Mouse (Mus musculus) heart, embryonic 16.5 days (tissue): ENCODE measurements around the gene Rasgrp3. TPM values are rescaled to one million over a fixed set of nuclear protein-coding genes. Genes with fewer than 3 reads are reported as not detected.

Source experiments
- ATAC-seq: fragments of 200-750 bp; cut with Nextera tagmentation; replicated peaks from 2 replicates; pipeline ENCODE4 v1.8.0; 2017; ENCODE audit warnings: moderate number of reproducible peaks; ENCODE audit not compliant: insufficient read depth, low FRiP score; ENCODE audit errors: extremely low read depth
- H3K27ac ChIP-seq: fragments of 300-500 bp; sonication (generic); 2 replicates; pipeline ENCODE4 v1.5.1; 2014; ENCODE audit warnings: mild to moderate bottlenecking, low read length, control low read depth, moderate library complexity
- H3K27me3 ChIP-seq: fragments of 300-500 bp; sonication (generic); 2 replicates; pipeline ENCODE4 v1.6.1; 2014; ENCODE audit warnings: low read length, mixed read lengths; ENCODE audit not compliant: control insufficient read depth, insufficient read depth
- H3K36me3 ChIP-seq: fragments of 300-500 bp; sonication (generic); 2 replicates; pipeline ENCODE4 v1.6.1; 2014; ENCODE audit not compliant: control insufficient read depth, insufficient read depth
- H3K4me1 ChIP-seq: fragments of 300-500 bp; sonication (generic); 2 replicates; pipeline ENCODE4 v1.6.1; 2014; ENCODE audit warnings: low read length, mixed read lengths; ENCODE audit not compliant: control insufficient read depth, insufficient read depth
- H3K4me2 ChIP-seq: fragments of 300-500 bp; sonication (generic); 2 replicates; pipeline ENCODE4 v1.6.1; 2014; ENCODE audit warnings: low read depth, mild to moderate bottlenecking, control low read depth, low read length
- H3K4me3 ChIP-seq: fragments of 300-500 bp; sonication (generic); 2 replicates; pipeline ENCODE4 v1.5.1; 2014; ENCODE audit warnings: mild to moderate bottlenecking, control low read depth, low read length
- H3K9ac ChIP-seq: fragments of 300-500 bp; sonication (generic); 2 replicates; pipeline ENCODE4 v1.6.1; 2014; ENCODE audit warnings: low read length, control low read depth
- H3K9me3 ChIP-seq: fragments of 300-500 bp; sonication (generic); replicated peaks from 2 replicates; pipeline ENCODE4 v1.6.1; 2016; ENCODE audit warnings: low read length; ENCODE audit not compliant: control insufficient read depth
- WGBS: fragments of 180-500 bp; shearing (Covaris S2); extraction: QIAGEN DNeasy Blood & Tissue Kit; methylation state at CpG from one replicate; pipeline ENCODE4 v1.1.7; 2014; 5-methylcytosine and 5-hydroxymethylcytosine counted together
- polyA plus RNA-seq: library from polyadenylated mRNA; unstranded; fragments of >200 nt; fragmentation: Nextera tagmentation; extraction: Ambion mirVana; gene quantifications from 2 replicates; pipeline ENCODE4 v1.2.1, GENCODE M21; 2015

Gene Rasgrp3
- polyA plus RNA-seq, 1 experiment from 2014 or later: 17.2 TPM

- Histone ChIP-seq H3K36me3 (no peaks in the 10 kb centered on the region), H3K4me1 (peaks cover 7% of the 10 kb centered on the region), H3K4me2 (no peak overlapping the region), H3K4me3 (no peak overlapping the region), H3K27me3 (no peaks in the 10 kb centered on the region), H3K9ac (no peak overlapping the region), H3K27ac (no peak overlapping the region), H3K9me3 (no peaks in the 10 kb centered on the region)
- WGBS: 70% methylated on average over 8 of the region's 8 CpGs
- no peak for ATAC-seq
Observed at GRCm38 (mm10) chr17:75519239-75519900, 83.7 kb downstream of the Rasgrp3 start.

DNA sequence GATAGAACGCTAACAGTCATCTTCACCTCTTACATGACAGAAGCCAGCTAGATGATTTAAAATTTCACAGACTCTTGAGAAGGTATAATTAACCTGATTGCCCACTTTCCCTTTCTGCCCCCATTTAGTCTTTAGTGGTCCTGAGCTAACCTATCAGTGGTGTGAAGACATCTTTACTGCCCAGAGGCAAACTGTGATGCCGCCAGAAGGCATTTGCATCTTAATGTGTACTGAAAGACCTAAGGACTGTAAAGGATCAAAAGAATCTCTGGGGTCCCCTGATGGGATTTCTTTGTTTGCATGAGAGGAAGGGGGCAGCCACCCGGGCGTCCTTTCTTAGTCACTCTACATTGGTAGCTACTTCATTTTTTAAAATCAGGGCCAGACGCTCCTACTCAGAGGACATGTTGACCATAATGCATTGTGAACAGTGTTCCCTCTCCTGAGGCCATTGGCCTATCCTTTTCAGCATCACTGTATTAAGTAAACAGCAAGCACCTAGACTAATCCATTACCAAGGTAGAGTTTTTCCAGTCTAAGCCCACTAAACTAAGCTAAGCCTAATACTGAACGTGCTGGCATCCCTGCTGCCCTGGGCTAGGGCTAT lies 85.6 kb downstream of the Rasgrp3 start:
- 62% methylated on average over 6 of the region's 6 CpGs for WGBS
- no peak for ATAC-seq
- no peaks in the 10 kb centered on the region for H3K27me3 ChIP-seq

GRCm38 (mm10) chr17:75522347-75523065 lies 86.8 kb downstream of the Rasgrp3 start:
- 36% methylated on average over 9 of the region's 9 CpGs for WGBS
- H3K9ac ChIP-seq: no peak overlapping the region

More for the DNA sequence above, 85.6 kb downstream of the Rasgrp3 start:
- Histone ChIP-seq H3K4me2 (no peak overlapping the region), H3K4me3 (no peak overlapping the region), H3K4me1 (peaks cover 5% of the 10 kb centered on the region), H3K9me3 (no peaks in the 10 kb centered on the region), H3K9ac (no peak overlapping the region), H3K36me3 (no peaks in the 10 kb centered on the region), H3K27ac (no peak overlapping the region)

DNA sequence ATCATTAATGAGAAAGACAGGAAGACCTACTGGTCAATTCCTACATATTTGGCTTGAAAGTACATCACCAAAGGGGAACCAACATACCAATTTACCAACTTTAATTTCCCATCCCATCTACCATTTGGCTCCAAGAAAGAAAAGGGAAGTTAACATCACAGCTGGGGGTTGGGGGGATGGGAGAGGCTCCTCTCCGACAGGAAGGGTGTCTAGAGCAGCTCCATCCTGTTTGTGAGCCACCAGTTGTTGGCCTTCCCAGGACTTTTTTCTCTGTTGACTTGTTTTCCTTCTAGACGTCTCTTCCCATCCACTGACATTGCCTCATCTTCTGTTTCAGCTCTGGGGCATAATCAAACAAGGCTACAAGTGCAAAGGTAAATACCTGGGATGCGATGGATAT lies 88.1 kb downstream of the Rasgrp3 start:
- 67% methylated on average over 3 of the region's 3 CpGs for WGBS

More at GRCm38 (mm10) chr17:75522347-75523065, 86.8 kb downstream of the Rasgrp3 start:
- Histone ChIP-seq H3K9me3 (no peaks in the 10 kb centered on the region), H3K4me2 (no peak overlapping the region), H3K36me3 (no peaks in the 10 kb centered on the region; the same call in 1 of the 2 replicates), H3K4me3 (no peak overlapping the region), H3K27me3 (no peaks in the 10 kb centered on the region), H3K27ac (no peak overlapping the region), H3K4me1 (no peaks in the 10 kb centered on the region; the same call in none of the 2 replicates)
- no peak for ATAC-seq

DNA sequence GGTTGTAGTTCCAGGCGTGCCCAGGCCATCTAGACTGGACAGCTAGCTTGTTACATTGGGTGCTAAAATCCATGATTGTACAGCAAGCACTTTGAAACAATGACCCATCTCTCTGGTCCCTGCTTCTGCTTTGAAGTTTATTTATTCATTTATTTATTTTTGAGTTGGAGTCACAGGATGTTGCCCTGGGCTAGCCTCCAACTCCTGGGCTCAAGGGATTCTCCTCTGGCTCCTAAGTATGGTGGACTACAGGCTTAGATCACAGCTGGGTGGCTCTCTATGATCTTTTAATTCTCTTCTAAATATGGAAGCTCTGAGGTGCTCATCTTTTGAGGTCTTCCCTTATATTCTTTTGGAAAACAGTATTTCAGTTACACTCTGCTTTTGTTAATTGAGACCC lies 90.7 kb downstream of the Rasgrp3 start:
- 78% methylated on average over 1 of the region's 1 CpGs for WGBS

More for the DNA sequence above, 88.1 kb downstream of the Rasgrp3 start:
- Histone ChIP-seq H3K4me2 (no peak overlapping the region), H3K36me3 (peaks cover 2% of the 10 kb centered on the region; the same call in 1 of the 2 replicates), H3K4me1 (peaks cover 2% of the 10 kb centered on the region; the same call in 1 of the 2 replicates), H3K9ac (no peak overlapping the region), H3K27me3 (no peaks in the 10 kb centered on the region), H3K9me3 (no peaks in the 10 kb centered on the region), H3K27ac (no peak overlapping the region), H3K4me3 (no peak overlapping the region)
- ATAC-seq: no peak

GRCm38 (mm10) chr17:75529222-75529935 lies 93.7 kb downstream of the Rasgrp3 start:
- Histone ChIP-seq H3K4me1 (peaks cover 4% of the 10 kb centered on the region), H3K4me2 (no peak overlapping the region), H3K27ac (no peak overlapping the region), H3K27me3 (no peaks in the 10 kb centered on the region), H3K9me3 (no peaks in the 10 kb centered on the region), H3K9ac (no peak overlapping the region), H3K36me3 (peaks cover 4% of the 10 kb centered on the region; the same call in 1 of the 2 replicates), H3K4me3 (no peak overlapping the region)
- WGBS: 92% methylated on average over 14 of the region's 14 CpGs
- no peak for ATAC-seq

More for the DNA sequence above, 90.7 kb downstream of the Rasgrp3 start:
- Histone ChIP-seq H3K4me1 (peaks cover 2% of the 10 kb centered on the region; the same call in 1 of the 2 replicates), H3K27me3 (no peaks in the 10 kb centered on the region), H3K27ac (no peak overlapping the region), H3K9me3 (no peaks in the 10 kb centered on the region), H3K4me2 (no peak overlapping the region), H3K4me3 (no peak overlapping the region), H3K36me3 (peaks cover 4% of the 10 kb centered on the region; the same call in 1 of the 2 replicates), H3K9ac (no peak overlapping the region)
- ATAC-seq: no peak

GRCm38 (mm10) chr17:75532469-75532986 lies 96.8 kb downstream of the Rasgrp3 start:
- Histone ChIP-seq H3K4me1 (peaks cover 10% of the 10 kb centered on the region), H3K36me3 (peaks cover 8% of the 10 kb centered on the region), H3K4me3 (no peak overlapping the region), H3K27ac (no peak overlapping the region), H3K9me3 (no peaks in the 10 kb centered on the region), H3K4me2 (no peak overlapping the region), H3K9ac (no peak overlapping the region), H3K27me3 (no peaks in the 10 kb centered on the region)
- ATAC-seq: no peak
- 86% methylated on average over 6 of the region's 6 CpGs for WGBS

DNA sequence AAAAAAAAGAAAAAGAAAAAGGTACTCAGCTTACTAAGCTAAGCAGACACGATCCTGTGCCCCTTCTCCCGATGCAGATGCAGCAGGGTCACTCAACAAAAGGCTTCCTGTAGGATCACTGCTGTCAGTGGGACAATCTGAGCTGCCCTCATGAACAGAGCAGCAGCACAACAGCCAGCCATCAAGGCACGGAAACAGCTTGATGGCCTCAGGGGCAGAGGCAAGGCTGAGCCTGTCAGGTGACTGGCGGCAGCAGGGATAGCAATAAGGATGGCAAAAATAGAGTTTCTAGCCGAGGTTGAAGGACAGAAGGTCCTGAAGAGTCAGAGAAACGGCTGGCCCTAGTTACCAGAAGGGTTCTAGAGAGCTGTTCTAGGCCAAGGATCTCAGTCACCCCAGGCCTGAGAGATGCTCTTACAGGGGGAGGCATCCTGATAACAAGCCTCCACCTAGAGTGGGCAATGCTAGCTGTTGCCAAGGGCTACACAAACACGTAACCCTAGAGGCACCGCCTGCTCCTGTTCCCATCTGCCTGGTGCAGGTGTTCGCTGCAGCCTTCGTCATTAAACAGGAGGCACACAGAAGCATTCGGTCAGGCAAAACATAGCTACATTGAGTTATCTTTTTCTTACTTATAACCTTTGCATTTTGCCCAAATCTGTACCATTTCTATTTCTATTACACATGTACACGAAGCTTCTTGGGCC lies 98.8 kb downstream of the Rasgrp3 start:
- peaks cover 8% of the 10 kb centered on the region for H3K4me1 ChIP-seq
- no peaks in the 10 kb centered on the region for H3K9me3 ChIP-seq
- 64% methylated on average over 12 of the region's 12 CpGs for WGBS
- no peak overlapping the region for H3K4me3 ChIP-seq
- H3K4me2 ChIP-seq: no peak overlapping the region
- no peak overlapping the region for H3K9ac ChIP-seq
- H3K36me3 ChIP-seq: peaks cover 14% of the 10 kb centered on the region
- no peak overlapping the region for H3K27ac ChIP-seq
- no peaks in the 10 kb centered on the region for H3K27me3 ChIP-seq
- ATAC-seq: no peak
